Mouse (Mus musculus) thymus, postnatal 4 days (tissue): ENCODE data around the gene Taar3.
A peak's percentile ranks its signal among the peaks of the same experiment; 100 is the strongest.

ENCODE experiments used
- DNase-seq: peaks from one replicate; pipeline ENCODE4 v3.0.0; 2021

The Taar3 gene

DNA sequence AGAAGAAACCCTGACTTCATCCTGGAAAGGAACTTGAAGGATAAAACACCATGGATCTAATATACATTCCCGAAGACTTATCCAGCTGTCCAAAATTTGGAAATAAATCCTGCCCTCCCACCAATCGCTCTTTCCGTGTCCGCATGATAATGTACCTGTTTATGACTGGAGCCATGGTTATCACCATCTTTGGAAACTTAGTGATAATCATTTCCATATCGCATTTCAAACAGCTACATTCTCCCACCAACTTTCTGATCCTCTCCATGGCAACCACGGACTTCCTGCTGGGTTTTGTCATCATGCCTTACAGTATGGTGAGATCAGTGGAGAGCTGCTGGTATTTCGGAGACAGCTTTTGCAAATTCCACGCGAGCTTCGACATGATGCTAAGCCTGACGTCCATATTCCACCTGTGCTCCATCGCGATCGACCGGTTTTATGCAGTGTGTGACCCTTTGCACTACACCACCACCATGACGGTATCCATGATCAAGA lies at the start of gene Taar3:
Gene Taar3, plus strand, starts transcription at position 51 of the 498 bp plus-strand sequence.
- no peak for DNase-seq

- no peak for DNase-seq
These were observed 48.2 kb upstream of the Taar3 start for GRCm38 (mm10) chr10:23901119-23901518.

GRCm38 (mm10) chr10:23905661-23906060 lies 43.7 kb upstream of the Taar3 start:
- no peak for DNase-seq

DNA sequence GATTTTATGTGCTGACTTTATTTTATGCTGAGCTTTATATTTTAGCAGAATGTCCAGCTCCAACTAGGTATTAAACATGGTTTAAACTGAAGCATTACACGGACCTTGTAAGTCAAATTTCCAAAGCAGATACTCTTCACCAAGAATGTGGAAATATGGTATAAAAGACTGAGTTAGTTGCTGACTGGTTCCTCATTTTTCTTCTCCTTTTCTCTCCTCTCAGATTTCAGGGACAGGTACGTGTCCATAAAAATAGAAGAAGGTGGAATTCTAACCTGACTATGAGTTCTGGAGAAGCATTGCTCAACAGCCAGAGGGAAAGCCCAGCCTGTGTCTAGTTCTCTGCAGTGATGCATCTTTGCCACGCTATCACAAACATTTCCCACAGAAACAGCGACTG lies 29.3 kb upstream of the Taar3 start, which contains the start of gene Taar1:
Gene Taar1, plus strand, starts transcription at position 301 of the 400 bp plus-strand sequence.
- no peak for DNase-seq

DNA sequence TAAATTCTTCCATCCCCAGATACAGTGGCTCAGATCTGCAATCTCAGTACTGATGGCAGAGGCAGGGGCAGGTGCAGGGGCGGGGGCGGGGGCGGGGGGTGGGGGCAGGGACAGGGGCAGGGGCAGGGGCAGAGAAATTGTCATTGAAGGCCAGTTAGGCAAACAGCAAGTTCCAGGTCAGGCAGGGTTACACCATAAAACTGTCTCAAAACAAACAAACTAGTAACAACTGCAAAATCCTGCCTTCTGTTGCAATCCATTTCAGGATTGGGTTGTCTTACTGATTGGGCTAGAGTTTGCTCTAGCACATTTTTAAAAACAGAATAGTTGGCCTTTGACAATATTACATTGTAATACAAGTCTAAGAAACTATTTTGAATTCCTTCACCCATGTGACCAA lies 26.9 kb upstream of the Taar3 start:
- no peak for DNase-seq

DNA sequence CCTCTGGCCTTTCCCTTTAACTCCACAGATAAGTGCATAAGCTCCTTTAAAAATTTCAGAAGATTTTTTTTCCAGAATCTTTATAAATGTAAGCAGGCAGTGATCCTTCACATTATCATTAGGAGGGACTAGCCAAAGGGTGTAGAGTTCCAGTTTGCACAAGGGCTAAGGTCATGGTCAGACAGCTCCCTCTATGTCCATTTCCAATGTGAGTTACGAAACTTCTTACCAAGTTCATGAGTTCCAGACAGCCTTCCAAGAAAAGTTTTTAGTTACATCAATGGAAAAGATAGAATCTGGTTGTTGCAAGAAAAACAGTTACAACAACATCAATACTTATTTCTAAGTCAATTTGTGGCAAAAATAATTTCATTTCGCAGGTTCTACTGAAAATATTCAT lies 25.4 kb upstream of the Taar3 start:
- DNase-seq: no peak

DNA sequence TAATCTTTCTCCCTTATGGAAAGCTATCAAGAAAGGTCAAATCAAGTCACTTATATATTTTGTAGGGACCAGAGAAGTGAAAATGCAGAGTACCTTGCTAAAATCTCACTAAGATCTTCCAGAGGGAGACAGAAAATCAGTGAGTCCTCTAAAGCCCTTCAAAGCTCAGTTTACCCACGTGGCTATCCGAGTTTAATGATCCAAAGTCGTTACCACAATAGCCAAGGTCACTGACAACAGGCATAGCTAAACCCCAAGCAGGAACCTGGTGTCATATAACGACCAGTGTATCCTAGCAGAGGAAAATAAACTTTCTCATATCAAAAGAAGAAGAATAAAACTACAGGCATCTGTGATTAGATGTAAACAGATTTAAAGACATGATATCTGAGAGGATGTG lies 11.7 kb upstream of the Taar3 start:
- DNase-seq: no peak

DNA sequence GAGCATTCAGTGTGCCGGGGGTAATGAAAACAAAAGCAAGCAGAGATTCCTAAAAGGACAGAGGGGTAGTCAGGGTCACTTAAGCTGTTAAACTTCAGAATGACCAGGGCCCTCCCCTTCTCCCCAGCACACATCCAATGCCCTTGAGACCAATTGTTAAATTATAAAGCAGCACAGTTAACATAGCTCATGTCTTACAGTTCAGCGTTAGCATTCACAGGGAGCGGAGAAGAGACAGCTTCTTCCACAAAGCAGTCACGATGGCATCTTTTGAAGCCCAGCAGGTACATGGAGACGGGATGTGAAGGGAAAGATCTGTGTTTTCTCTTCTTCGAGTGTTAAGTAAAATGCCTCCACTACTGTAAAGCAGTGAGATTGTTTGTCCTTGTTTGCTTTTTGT lies 11.0 kb upstream of the Taar3 start, which contains the start of gene Taar2:
Gene Taar2, plus strand, starts transcription at position 261 of the 400 bp plus-strand sequence.
- DNase-seq: no peak

DNA sequence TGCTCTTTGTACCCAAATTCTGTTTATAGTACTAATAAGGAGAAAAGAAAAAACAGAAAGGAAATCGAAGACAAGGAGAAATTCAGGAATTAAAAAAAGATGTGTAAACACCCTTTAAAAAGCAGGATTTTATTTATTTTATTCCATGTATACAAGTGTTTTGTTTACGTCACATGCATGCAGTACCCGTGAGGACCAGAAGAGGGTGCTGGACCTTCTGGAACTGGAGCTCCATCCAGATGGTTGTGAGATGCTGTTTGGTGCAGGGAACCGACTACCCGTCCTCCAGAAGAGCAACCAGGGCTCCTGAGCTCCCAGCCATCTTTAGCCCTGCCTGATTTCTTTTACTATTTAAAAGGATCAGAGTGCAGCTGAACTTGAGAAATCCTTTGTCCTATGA lies 6.9 kb upstream of the Taar3 start:
- DNase-seq: peak; percentile 58

DNA sequence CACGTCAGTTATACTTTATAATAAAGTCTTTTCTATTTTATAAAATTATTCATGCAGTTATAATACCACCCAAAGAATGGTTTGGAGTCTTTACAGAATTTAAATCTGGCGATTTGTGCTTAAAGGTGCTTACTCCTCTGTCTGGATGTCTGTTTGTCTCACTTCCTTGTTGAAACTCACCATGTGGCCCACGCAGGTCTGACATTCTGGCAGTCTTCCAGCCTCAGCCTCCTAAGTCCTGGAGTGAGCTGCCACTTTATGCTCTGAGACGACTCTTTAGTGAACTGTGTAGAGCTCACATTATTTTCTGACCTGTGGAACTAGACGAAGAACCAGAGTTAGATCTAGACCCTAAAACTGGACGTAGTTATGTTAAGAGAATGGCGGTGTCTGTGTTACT lies 1.3 kb upstream of the Taar3 start:
- no peak for DNase-seq

DNA sequence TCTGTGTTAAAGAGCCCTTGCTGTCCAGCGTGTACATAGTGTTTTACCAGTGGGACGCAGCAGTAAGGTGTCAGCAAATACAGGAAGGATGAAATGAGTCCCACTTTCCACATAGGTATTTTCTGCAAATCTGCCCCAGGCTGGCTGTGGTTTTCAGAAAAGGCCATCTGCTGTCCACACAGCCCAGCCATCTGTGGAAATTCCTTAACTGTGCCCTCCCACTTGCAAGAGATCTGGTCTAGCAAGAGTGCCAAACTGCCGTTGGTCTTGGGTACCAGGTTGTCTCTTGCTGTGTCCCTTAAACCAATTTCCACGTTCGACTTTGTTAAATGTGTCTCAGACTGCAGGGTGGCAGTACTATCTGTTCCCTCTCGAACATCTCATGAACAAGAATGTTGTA lies 2.4 kb downstream of the Taar3 start:
- DNase-seq: no peak

GRCm38 (mm10) chr10:23959071-23959470 lies 9.7 kb downstream of the Taar3 start:
- DNase-seq: no peak

GRCm38 (mm10) chr10:23960444-23960915 lies 11.1 kb downstream of the Taar3 start, which contains the start of gene Taar4:
Gene Taar4, plus strand, starts transcription at chr10:23960494.
- DNase-seq: no peak

GRCm38 (mm10) chr10:23963444-23963843 lies 14.1 kb downstream of the Taar3 start:
- no peak for DNase-seq

GRCm38 (mm10) chr10:23964921-23965610 lies 15.7 kb downstream of the Taar3 start:
- DNase-seq: no peak

- no peak for DNase-seq
These were observed 21.4 kb downstream of the Taar3 start, which contains the start of gene Taar5 for GRCm38 (mm10) chr10:23970656-23971165. Gene Taar5, plus strand, starts transcription at chr10:23970706.

DNA sequence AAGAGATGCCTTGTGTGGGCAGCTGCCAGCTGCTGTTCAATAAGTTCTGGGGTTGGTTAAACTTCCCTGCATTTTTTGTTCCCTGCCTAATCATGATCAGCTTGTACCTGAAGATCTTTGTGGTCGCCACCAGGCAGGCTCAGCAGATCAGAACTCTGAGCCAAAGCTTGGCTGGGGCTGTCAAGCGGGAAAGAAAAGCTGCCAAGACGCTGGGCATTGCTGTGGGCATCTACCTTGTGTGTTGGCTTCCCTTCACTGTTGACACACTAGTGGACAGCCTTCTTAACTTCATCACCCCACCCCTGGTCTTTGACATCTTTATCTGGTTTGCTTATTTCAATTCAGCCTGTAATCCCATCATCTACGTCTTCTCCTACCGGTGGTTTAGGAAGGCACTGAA lies 21.9 kb downstream of the Taar3 start:
- no peak for DNase-seq

- no peak for DNase-seq
These were observed 28.6 kb downstream of the Taar3 start for GRCm38 (mm10) chr10:23977958-23978357.

GRCm38 (mm10) chr10:23978901-23979705 lies 29.7 kb downstream of the Taar3 start:
- peak; percentile 72 for DNase-seq

GRCm38 (mm10) chr10:23985546-23985945 lies 36.2 kb downstream of the Taar3 start, which contains the start of gene Taar6:
Gene Taar6, minus strand, starts transcription at chr10:23985646.
- no peak for DNase-seq

- DNase-seq: no peak
These were observed 37.1 kb downstream of the Taar3 start for GRCm38 (mm10) chr10:23986419-23986818.

DNA sequence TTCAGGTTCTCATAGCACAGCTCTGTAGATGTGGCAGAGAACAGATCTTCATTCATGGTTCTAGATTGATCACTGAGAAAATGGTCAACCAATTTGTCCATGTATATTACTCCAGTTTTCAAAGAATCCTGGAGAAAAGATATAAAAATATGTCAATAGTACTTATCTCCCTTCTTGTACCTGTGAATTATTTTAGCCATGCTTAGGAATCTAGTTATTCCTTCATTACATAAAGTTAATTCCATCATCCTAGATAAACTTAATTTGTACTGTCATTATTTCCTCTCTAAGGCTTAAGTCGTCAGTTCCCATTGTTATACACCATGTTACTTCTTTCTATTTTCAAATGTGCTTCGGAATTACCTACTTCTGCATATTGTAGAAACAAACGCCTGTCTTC lies 44.0 kb downstream of the Taar3 start, which contains the start of gene Taar7a:
Gene Taar7a, minus strand, starts transcription at position 101 of the 400 bp plus-strand sequence.
- no peak for DNase-seq

DNA sequence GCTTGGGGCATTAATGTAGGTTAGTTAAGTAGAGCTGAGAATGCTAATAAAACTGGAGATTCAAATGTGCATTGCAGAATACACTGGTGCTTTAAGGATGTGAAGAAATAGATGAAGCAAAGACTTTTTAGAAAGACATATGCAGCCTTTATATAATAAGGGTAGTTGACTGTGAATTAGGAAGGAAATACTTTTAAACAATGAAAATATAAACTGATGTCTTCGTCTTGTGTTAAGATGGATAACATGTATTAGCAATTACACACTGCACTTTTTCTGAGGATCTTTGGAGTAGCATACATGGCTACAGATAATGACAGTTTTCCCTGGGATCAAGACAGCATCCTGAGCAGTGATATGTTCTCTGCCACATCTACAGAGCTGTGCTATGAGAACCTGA lies 50.3 kb downstream of the Taar3 start, which contains the start of gene Taar7b:
Gene Taar7b, plus strand, starts transcription at position 301 of the 400 bp plus-strand sequence.
- DNase-seq: no peak
